Mouse (Mus musculus) embryonic fibroblast, embryonic 13.5 days (primary cell): ENCODE results near the gene Bicc1.

Experiments
- CTCF ChIP-seq: IDR thresholded peaks from 2 replicates; pipeline ENCODE4 v1.5.1; 2011; ENCODE audit warnings: mild to moderate bottlenecking, control low read depth, low read length, moderate library complexity, borderline replicate concordance; ENCODE audit not compliant: insufficient read depth
- POLR2A ChIP-seq: IDR thresholded peaks from 2 replicates; pipeline ENCODE4 v1.6.1; 2011; ENCODE audit warnings: low read depth, mild to moderate bottlenecking, control low read depth, low read length, moderate library complexity

DNA sequence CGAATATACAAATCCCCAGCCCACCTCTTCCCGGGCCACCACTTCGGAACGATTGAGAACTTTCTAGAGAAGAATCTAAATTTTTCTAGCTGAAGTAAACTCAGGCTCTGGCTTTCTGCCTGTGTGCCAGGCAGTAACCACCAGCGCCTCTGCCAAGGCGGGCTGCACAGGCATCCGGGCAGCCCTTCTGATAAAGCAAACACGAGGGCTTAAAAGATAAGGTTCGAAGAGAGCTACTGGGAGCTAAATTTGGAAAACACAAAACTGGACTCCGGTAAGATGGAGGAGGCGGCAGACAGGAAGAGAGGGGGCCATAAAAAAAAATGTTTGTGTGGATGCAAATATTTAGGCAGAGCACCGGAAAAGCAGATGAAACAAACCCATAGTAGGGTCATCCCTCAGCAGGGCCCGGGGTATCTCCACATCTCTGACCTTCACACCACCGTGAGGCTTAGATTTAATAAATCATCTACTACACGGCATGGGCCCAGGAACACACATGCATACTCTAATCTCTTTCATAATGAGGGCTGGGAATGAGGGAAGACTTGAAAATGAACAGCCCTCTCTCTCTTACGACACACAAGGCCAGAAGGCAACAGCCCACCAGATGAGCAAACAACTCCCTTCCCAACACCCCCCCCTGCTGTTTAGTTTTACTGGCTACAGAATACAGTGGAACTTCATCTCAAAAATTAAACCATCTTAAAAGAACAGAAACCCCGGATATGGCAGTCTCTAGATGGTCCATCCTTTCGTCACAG is 134.2 kb downstream of the Bicc1 start:
- TF ChIP-seq POLR2A (no peak), CTCF (no peak)
